Mouse (Mus musculus) kidney, adult 2 months (tissue): ENCODE results near the gene Hoxb8. TPM values are rescaled to one million over a fixed set of nuclear protein-coding genes. Genes with fewer than 3 reads are reported as not detected.

Experiments used
- DNase-seq: peaks from one replicate; pipeline ENCODE4 v3.0.0; 2021
- H3K27ac ChIP-seq: fragments of 200-500 bp; 2 replicates; pipeline ENCODE4 v1.5.1; 2012; ENCODE audit warnings: low read depth, low read length, control low read depth, inconsistent platforms; ENCODE audit not compliant: insufficient read depth
- H3K27me3 ChIP-seq: fragments of 200-500 bp; replicated peaks from 2 replicates; pipeline ENCODE4 v1.6.1; 2012; ENCODE audit warnings: mild to moderate bottlenecking, moderate library complexity, low read length, inconsistent platforms; ENCODE audit not compliant: control insufficient read depth, insufficient read depth
- H3K36me3 ChIP-seq: fragments of 200-500 bp; 2 replicates; pipeline ENCODE4 v1.6.1; 2012; ENCODE audit warnings: mild to moderate bottlenecking, moderate library complexity, low read length, inconsistent platforms; ENCODE audit not compliant: control insufficient read depth, insufficient read depth
- H3K4me1 ChIP-seq: fragments of 200-500 bp; 2 replicates; pipeline ENCODE4 v1.6.1; 2011; ENCODE audit warnings: low read length; ENCODE audit not compliant: control insufficient read depth, insufficient read depth
- H3K4me3 ChIP-seq: fragments of 200-500 bp; 2 replicates; pipeline ENCODE4 v1.5.1; 2011; ENCODE audit warnings: mild to moderate bottlenecking, low read depth, low read length, control low read depth; ENCODE audit not compliant: insufficient read depth
- CTCF ChIP-seq: fragments of 200-500 bp; conservative IDR thresholded peaks from 2 replicates; pipeline ENCODE4 v1.5.1; 2011; ENCODE audit warnings: low read depth, mild to moderate bottlenecking, control low read depth, low read length, moderate library complexity, mixed read lengths; ENCODE audit not compliant: insufficient read depth, insufficient read length
- POLR2A ChIP-seq: fragments of 200-500 bp; IDR thresholded peaks from one replicate; pipeline ENCODE4 v1.6.1; 2011; ENCODE audit warnings: low read depth, low read length, control low read depth
- WGBS: fragments of 180-500 bp; shearing (Covaris S2); methylation state at CpG from one replicate; pipeline ENCODE4 v1.1.7; 2018; 5-methylcytosine and 5-hydroxymethylcytosine counted together
- polyA plus RNA-seq: library from polyadenylated mRNA; depleted of rRNA; stranded (reverse); fragments of >200 nt; gene quantifications from 2 replicates; pipeline ENCODE4 v1.2.3, GENCODE M21; 2012

The Hoxb8 gene
- polyA plus RNA-seq, 1 experiment = 51.7 TPM

GRCm38 (mm10) chr11:96293302-96293921, 11.7 kb downstream of the Hoxb8 start:
- DNase-seq = peak; percentile 62
- peak overlapping the region; percentile 95 for H3K4me3 ChIP-seq
- WGBS = under 1% methylated on average over 22 of the region's 22 CpGs
- no peaks in the 10 kb centered on the region for H3K27me3 ChIP-seq
- H3K4me1 ChIP-seq = peaks cover 10% of the 10 kb centered on the region; the same call in 1 of the 2 replicates
- peak overlapping the region; percentile 99 for H3K27ac ChIP-seq
- no peaks in the 10 kb centered on the region for H3K36me3 ChIP-seq
- TF ChIP-seq CTCF = no peak
- no peak for TF ChIP-seq POLR2A

- peak; percentile 79 for TF ChIP-seq CTCF
- no peak for TF ChIP-seq POLR2A
- Histone ChIP-seq H3K4me1 (peaks cover 7% of the 10 kb centered on the region; the same call in 1 of the 2 replicates), H3K4me3 (peak overlapping the region; percentile 95), H3K27ac (peak overlapping the region; percentile 83), H3K36me3 (no peaks in the 10 kb centered on the region), H3K27me3 (no peaks in the 10 kb centered on the region)
- WGBS = under 1% methylated on average over 32 of the region's 32 CpGs
- DNase-seq = peak; percentile 95
Observed at GRCm38 (mm10) chr11:96294245-96295091, 12.8 kb downstream of the Hoxb8 start.

- TF ChIP-seq POLR2A = no peak
- no peak for TF ChIP-seq CTCF
Observed at GRCm38 (mm10) chr11:96295092-96295835, 13.6 kb downstream of the Hoxb8 start.

DNA sequence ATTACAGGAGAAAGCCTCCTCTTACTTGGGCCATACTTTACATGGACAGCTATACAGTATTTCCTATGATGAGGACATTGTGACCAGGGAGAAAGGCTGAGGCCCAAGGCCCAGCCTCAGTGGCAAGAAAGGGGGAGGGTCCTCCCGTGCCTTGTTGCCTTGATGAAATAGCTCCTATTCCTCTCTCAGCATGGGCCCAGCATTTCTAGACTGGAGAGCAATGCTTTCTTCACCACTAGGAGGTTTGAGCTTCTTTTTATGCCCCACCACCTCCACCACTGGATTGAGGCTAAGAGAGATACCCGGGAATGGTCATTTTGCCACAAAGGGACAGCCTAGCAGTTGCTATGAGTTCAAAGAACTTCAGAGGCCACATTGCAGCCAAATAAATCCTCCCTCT, 15.3 kb downstream of the Hoxb8 start:
- TF ChIP-seq CTCF = no peak
- no peak for TF ChIP-seq POLR2A
- Histone ChIP-seq H3K4me3 (no peak overlapping the region), H3K27ac (0 out of 2 replicates have a peak overlapping the region, but pooled peaks have one; percentile 18), H3K27me3 (no peaks in the 10 kb centered on the region), H3K4me1 (peaks cover 4% of the 10 kb centered on the region; the same call in 1 of the 2 replicates), H3K36me3 (peaks cover 2% of the 10 kb centered on the region; the same call in 1 of the 2 replicates)
- WGBS = 50% methylated on average over 2 of the region's 2 CpGs
- no peak for DNase-seq

More at GRCm38 (mm10) chr11:96295092-96295835, 13.6 kb downstream of the Hoxb8 start:
- WGBS = under 1% methylated on average over 30 of the region's 30 CpGs
- Histone ChIP-seq H3K27ac (peak overlapping the region; percentile 90), H3K4me1 (peaks cover 7% of the 10 kb centered on the region; the same call in 1 of the 2 replicates), H3K27me3 (no peaks in the 10 kb centered on the region), H3K4me3 (peak overlapping the region; percentile 95), H3K36me3 (no peaks in the 10 kb centered on the region)
- DNase-seq = peak; percentile 95

GRCm38 (mm10) chr11:96297428-96297827, 15.7 kb downstream of the Hoxb8 start:
- H3K4me1 ChIP-seq = peaks cover 4% of the 10 kb centered on the region; the same call in 1 of the 2 replicates
- no peaks in the 10 kb centered on the region for H3K27me3 ChIP-seq
- H3K27ac ChIP-seq = 0 out of 2 replicates have a peak overlapping the region, but pooled peaks have one; percentile 18
- peaks cover 2% of the 10 kb centered on the region; the same call in 1 of the 2 replicates for H3K36me3 ChIP-seq
- DNase-seq = no peak
- no peak overlapping the region for H3K4me3 ChIP-seq
- TF ChIP-seq CTCF = no peak
- no peak for TF ChIP-seq POLR2A
- WGBS = 48% methylated on average over 3 of the region's 3 CpGs

- Histone ChIP-seq H3K27me3 (no peaks in the 10 kb centered on the region), H3K4me3 (peak overlapping the region; percentile 91; the same call in 1 of the 2 replicates), H3K4me1 (peaks cover 4% of the 10 kb centered on the region; the same call in 1 of the 2 replicates), H3K27ac (peak overlapping the region; percentile 28; the same call in 1 of the 2 replicates), H3K36me3 (peaks cover 2% of the 10 kb centered on the region; the same call in 1 of the 2 replicates)
- 37% methylated on average over 11 of the region's 11 CpGs for WGBS
- no peak for DNase-seq
- TF ChIP-seq CTCF (no peak), POLR2A (no peak)
Observed at GRCm38 (mm10) chr11:96297968-96298635, 16.4 kb downstream of the Hoxb8 start.
